Comparison of ENCODE assay signal across 15 mouse cellular contexts in genomic region chr13:31341282-31342100, GRCm38 (mm10).
DNase-seq lines count a peak whose midpoint lies in the region; ATAC-seq and TF ChIP-seq lines count a peak whose summit lies in the region.
"Had no signal": no experiment of that assay in that cellular context is flagged by ENCODE, and none has a peak within 500 bp of the region (broad histone marks: within the 10 kb centered on the region; RNA-seq: fewer than 3 reads in every experiment).

No protein-coding gene starts in this region.

- no peak overlapping the region for H3K4me2 ChIP-seq in forebrain, postnatal 0 days (ENCODE audit: low read depth)
- H3K4me2 ChIP-seq in kidney, embryonic 16.5 days (replicated peaks; ENCODE audit: low read depth, low read length): no peak overlapping the region
- H3K4me2 ChIP-seq: forebrain, embryonic 15.5 days; limb, embryonic 12.5 days had no signal

- no peak for TF ChIP-seq CTCF in forebrain, postnatal 0 days (IDR thresholded peaks at IDR 0.05; ENCODE audit: low read depth)

- 78% methylated on average over 15 of the region's 15 CpGs for WGBS in forebrain, postnatal 0 days
- WGBS in forebrain, embryonic 10.5 days: 83% methylated on average over 15 of the region's 15 CpGs
- WGBS in kidney, embryonic 16.5 days: 52% methylated on average over 15 of the region's 15 CpGs

- ATAC-seq in forebrain, postnatal 0 days: 0 out of 2 replicates have a peak, but pooled peaks have one; percentile 34
- peak; percentile 74 for ATAC-seq in kidney, embryonic 16.5 days (ENCODE audit: low FRiP score, low TSS enrichment)
- ATAC-seq in megakaryocyte progenitor cell, adult 5-6 weeks (replicated peaks; ENCODE audit: poor library complexity): no peak
- ATAC-seq: forebrain, embryonic 15.5 days; inflammation-experienced regulatory T-cells, adult 6 months had no signal

- no peak overlapping the region for H3K9ac ChIP-seq in forebrain, postnatal 0 days
- 0 out of 2 replicates have a peak overlapping the region, but pooled peaks have one; percentile 19 for H3K9ac ChIP-seq in kidney, embryonic 16.5 days (replicated peaks; ENCODE audit: low read length)
- H3K9ac ChIP-seq: forebrain, embryonic 15.5 days; limb, embryonic 12.5 days had no signal

- H3K9me3 ChIP-seq in forebrain, postnatal 0 days (ENCODE audit: low read length): 0 out of 2 replicates have a peak, but pooled peaks cover 3% of the 10 kb centered on the region
- no peaks in the 10 kb centered on the region for H3K9me3 ChIP-seq in forebrain, embryonic 10.5 days
- 0 out of 2 replicates have a peak, but pooled peaks cover 5% of the 10 kb centered on the region for H3K9me3 ChIP-seq in kidney, embryonic 16.5 days (ENCODE audit: low read length)
- H3K9me3 ChIP-seq: forebrain, embryonic 15.5 days had no signal

- H3K36me3 ChIP-seq in forebrain, postnatal 0 days (ENCODE audit: insufficient read depth): no peaks in the 10 kb centered on the region
- no peaks in the 10 kb centered on the region for H3K36me3 ChIP-seq in forebrain, embryonic 10.5 days (replicated peaks)
- H3K36me3 ChIP-seq in kidney, embryonic 16.5 days (ENCODE audit: insufficient read depth, low read length): no peaks in the 10 kb centered on the region
- H3K36me3 ChIP-seq: forebrain, embryonic 15.5 days; limb, embryonic 12.5 days had no signal

- H3K4me3 ChIP-seq in forebrain, postnatal 0 days (ENCODE audit: low read depth, low read length): no peak overlapping the region
- no peak overlapping the region for H3K4me3 ChIP-seq in forebrain, embryonic 10.5 days
- H3K4me3 ChIP-seq in kidney, embryonic 16.5 days (ENCODE audit: low read length): no peak overlapping the region
- H3K4me3 ChIP-seq: forebrain, embryonic 15.5 days; limb, embryonic 12.5 days had no signal

- intact Hi-C loops in left cerebral cortex, postnatal 25 days (cut with DNase I): no loop called here

- DNase-seq in forebrain, postnatal 0 days: no peak
- no peak for DNase-seq in forebrain, embryonic 10.5 days (ENCODE audit: extremely low spot score, low spot score)
- DNase-seq in left cerebral cortex, postnatal 25 days (ENCODE audit: low spot score in 2 of 2): peak; percentile 5 to 58
- DNase-seq in left cerebral cortex, adult 11 months (ENCODE audit: low spot score): no peak
- peak; percentile 4 to 5 for DNase-seq in right cerebral cortex, postnatal 36 days (ENCODE audit: low spot score in 2 of 2)
- DNase-seq in lung, adult 18-20 months: no peak
- DNase-seq: cerebellum, adult 11 months; heart, postnatal 10 days; spleen, adult 18-20 months had no signal

- H3K4me1 ChIP-seq in forebrain, postnatal 0 days (ENCODE audit: insufficient read depth): no peaks in the 10 kb centered on the region
- H3K4me1 ChIP-seq in forebrain, embryonic 10.5 days: no peaks in the 10 kb centered on the region
- H3K4me1 ChIP-seq in kidney, embryonic 16.5 days (ENCODE audit: insufficient read depth, low read length): 0 out of 2 replicates have a peak, but pooled peaks cover 4% of the 10 kb centered on the region

- H3K27me3 ChIP-seq in forebrain, postnatal 0 days (ENCODE audit: insufficient read depth, low read length): no peaks in the 10 kb centered on the region
- H3K27me3 ChIP-seq in forebrain, embryonic 10.5 days (ENCODE audit: poor library complexity, severe bottlenecking): no peaks in the 10 kb centered on the region
- no peaks in the 10 kb centered on the region for H3K27me3 ChIP-seq in kidney, embryonic 16.5 days (ENCODE audit: insufficient read depth, low read length)
- H3K27me3 ChIP-seq: forebrain, embryonic 15.5 days; limb, embryonic 12.5 days had no signal

- H3K27ac ChIP-seq in forebrain, postnatal 0 days (ENCODE audit: low read depth, low read length): no peak overlapping the region
- H3K27ac ChIP-seq in forebrain, embryonic 10.5 days: no peak overlapping the region
- H3K27ac ChIP-seq in kidney, embryonic 16.5 days (ENCODE audit: low read length): peak overlapping the region; percentile 77
- H3K27ac ChIP-seq: forebrain, embryonic 15.5 days; limb, embryonic 12.5 days; macrophage had no signal

Comparison
In these comparisons a context has a peak if more than half of its experiments do, and no peak if none do; other contexts are left out.
1. DNase-seq: peak in left cerebral cortex, postnatal 25 days (2 of 2) and right cerebral cortex, postnatal 36 days (2 of 2); none in forebrain, postnatal 0 days (single experiment), forebrain, embryonic 10.5 days (single experiment), left cerebral cortex, adult 11 months (single experiment) and lung, adult 18-20 months (0 of 2).